Mouse (Mus musculus): Measurements from ENCODE around the gene Ganc.

- TF ChIP-seq POLR2A (IDR thresholded peaks at IDR 0.05; ENCODE audit: borderline replicate concordance, extremely low read depth, low read depth, low read length) (no peak), CTCF (IDR thresholded peaks at IDR 0.05; ENCODE audit: insufficient read depth, low read length) (no peak)
Observed at GRCm38 (mm10) chr2:120397951-120398350, 5.7 kb upstream of the Ganc start.
